Mouse (Mus musculus) brain, embryonic 14.5 days (tissue): ENCODE results near the gene Map7d3.

Experiments
- CTCF ChIP-seq: fragments of 200-500 bp; IDR thresholded peaks from 2 replicates; pipeline ENCODE4 v1.5.1; 2012; ENCODE audit warnings: inconsistent platforms, mild to moderate bottlenecking, moderate library complexity, borderline replicate concordance; ENCODE audit not compliant: insufficient read depth, insufficient read length; ENCODE audit errors: extremely low read depth
- POLR2A ChIP-seq: fragments of 200-500 bp; IDR thresholded peaks from 2 replicates; pipeline ENCODE4 v1.6.1; 2012; ENCODE audit warnings: mild to moderate bottlenecking, inconsistent platforms, borderline replicate concordance; ENCODE audit not compliant: poor library complexity, insufficient read depth, insufficient read length, severe bottlenecking; ENCODE audit errors: extremely low read depth

GRCm38 (mm10) chrX:56841255-56841654 lies 19.1 kb upstream of the Map7d3 start:
- TF ChIP-seq POLR2A (no peak), CTCF (peak; percentile 11; the same call in 1 of the 2 replicates)
